Mouse (Mus musculus) limb, embryonic 10.5 days (tissue): ENCODE data around the gene Stx16. TPM values are rescaled to one million over a fixed set of nuclear protein-coding genes. Genes with fewer than 3 reads are reported as not detected.
A peak's percentile ranks its signal among the peaks of the same experiment; 100 is the strongest.

ENCODE experiments used
- DNase-seq: peaks from one replicate; pipeline ENCODE4 v3.0.0-alpha.2; 2017; ENCODE audit warnings: low spot score
- H3K27ac ChIP-seq: fragments of 300-500 bp; sonication (generic); 2 replicates; pipeline ENCODE4 v1.5.1; 2016; ENCODE audit warnings: mild to moderate bottlenecking
- H3K27me3 ChIP-seq: fragments of 300-500 bp; sonication (generic); 2 replicates; pipeline ENCODE4 v1.6.1; 2016; ENCODE audit warnings: low read depth, mild to moderate bottlenecking; ENCODE audit not compliant: poor library complexity, severe bottlenecking
- H3K36me3 ChIP-seq: fragments of 300-500 bp; sonication (generic); 2 replicates; pipeline ENCODE4 v1.6.1; 2016; ENCODE audit warnings: mild to moderate bottlenecking, moderate library complexity
- H3K4me1 ChIP-seq: fragments of 300-500 bp; sonication (generic); 2 replicates; pipeline ENCODE4 v1.6.1; 2016
- H3K4me3 ChIP-seq: fragments of 300-500 bp; sonication (generic); 2 replicates; pipeline ENCODE4 v1.5.1; 2016; ENCODE audit warnings: mild to moderate bottlenecking, moderate library complexity
- H3K9me3 ChIP-seq: fragments of 300-500 bp; sonication (generic); replicated peaks from 2 replicates; pipeline ENCODE4 v1.6.1; 2016; ENCODE audit warnings: mild to moderate bottlenecking
- WGBS: fragments of 180-500 bp; shearing (Covaris S2); methylation state at CpG from one replicate; pipeline ENCODE4 v1.1.7; 2016; 5-methylcytosine and 5-hydroxymethylcytosine counted together
- polyA plus RNA-seq: library from polyadenylated mRNA; unstranded; fragments of >200 nt; fragmentation: Nextera tagmentation; extraction: Ambion mirVana; gene quantifications from 2 replicates; pipeline ENCODE4 v1.2.1, GENCODE M21; 2016

Stx16 gene
- polyA plus RNA-seq, 1 experiment from 2014 or later, result 12.4 TPM

GRCm38 (mm10) chr2:174120631-174121030 lies 44.5 kb downstream of the Stx16 start:
- no peaks in the 10 kb centered on the region for H3K27me3 ChIP-seq
- WGBS, result 94% methylated on average over 19 of the region's 19 CpGs
- H3K27ac ChIP-seq, result no peak overlapping the region
- peaks cover 4% of the 10 kb centered on the region; the same call in 1 of the 2 replicates for H3K4me1 ChIP-seq
- no peak overlapping the region for H3K4me3 ChIP-seq
- DNase-seq, result no peak
- peaks cover 3% of the 10 kb centered on the region; the same call in 1 of the 2 replicates for H3K9me3 ChIP-seq
- peaks cover 88% of the 10 kb centered on the region for H3K36me3 ChIP-seq

GRCm38 (mm10) chr2:174121411-174121947 lies 45.4 kb downstream of the Stx16 start:
- 81% methylated on average over 12 of the region's 12 CpGs for WGBS

GRCm38 (mm10) chr2:174122331-174122730 lies 46.2 kb downstream of the Stx16 start:
- H3K36me3 ChIP-seq, result peaks cover 73% of the 10 kb centered on the region
- WGBS, result 92% methylated on average over 2 of the region's 2 CpGs
- no peak for DNase-seq
- H3K27me3 ChIP-seq, result no peaks in the 10 kb centered on the region
- no peak overlapping the region for H3K27ac ChIP-seq
- H3K9me3 ChIP-seq, result peaks cover 3% of the 10 kb centered on the region; the same call in 1 of the 2 replicates
- H3K4me3 ChIP-seq, result no peak overlapping the region
- peaks cover 15% of the 10 kb centered on the region for H3K4me1 ChIP-seq

More at GRCm38 (mm10) chr2:174121411-174121947, 45.4 kb downstream of the Stx16 start:
- Histone ChIP-seq H3K4me3 (no peak overlapping the region), H3K9me3 (peaks cover 3% of the 10 kb centered on the region; the same call in 1 of the 2 replicates), H3K27me3 (no peaks in the 10 kb centered on the region), H3K36me3 (peaks cover 81% of the 10 kb centered on the region), H3K4me1 (peaks cover 6% of the 10 kb centered on the region), H3K27ac (no peak overlapping the region)
- peak; percentile 24 for DNase-seq

- Histone ChIP-seq H3K4me3 (no peak overlapping the region), H3K9me3 (peaks cover 3% of the 10 kb centered on the region; the same call in 1 of the 2 replicates), H3K27ac (no peak overlapping the region), H3K4me1 (peaks cover 18% of the 10 kb centered on the region), H3K27me3 (no peaks in the 10 kb centered on the region; the same call in 1 of the 2 replicates), H3K36me3 (peaks cover 67% of the 10 kb centered on the region)
- peak; percentile 27 for DNase-seq
- WGBS, result 84% methylated on average over 3 of the region's 3 CpGs
These were observed 47.6 kb downstream of the Stx16 start for GRCm38 (mm10) chr2:174123731-174124130.

- 11% methylated on average over 21 of the region's 21 CpGs for WGBS
- H3K36me3 ChIP-seq, result peaks cover 38% of the 10 kb centered on the region
- peaks cover 3% of the 10 kb centered on the region; the same call in 1 of the 2 replicates for H3K9me3 ChIP-seq
- peaks cover 18% of the 10 kb centered on the region for H3K4me1 ChIP-seq
- no peaks in the 10 kb centered on the region; the same call in 1 of the 2 replicates for H3K27me3 ChIP-seq
- peak; percentile 56 for DNase-seq
- H3K4me3 ChIP-seq, result peak overlapping the region; percentile 34
- H3K27ac ChIP-seq, result peak overlapping the region; percentile 77
These were observed 50.6 kb downstream of the Stx16 start for GRCm38 (mm10) chr2:174126522-174127375.

- H3K27me3 ChIP-seq, result no peaks in the 10 kb centered on the region; the same call in 1 of the 2 replicates
- peaks cover 18% of the 10 kb centered on the region for H3K4me1 ChIP-seq
- no peak for DNase-seq
- WGBS, result 31% methylated on average over 6 of the region's 6 CpGs
- peak overlapping the region; percentile 34 for H3K4me3 ChIP-seq
- H3K9me3 ChIP-seq, result peaks cover 3% of the 10 kb centered on the region; the same call in 1 of the 2 replicates
- peaks cover 32% of the 10 kb centered on the region for H3K36me3 ChIP-seq
- peak overlapping the region; percentile 77 for H3K27ac ChIP-seq
These were observed 51.2 kb downstream of the Stx16 start for GRCm38 (mm10) chr2:174127376-174127713.

GRCm38 (mm10) chr2:174128926-174129325 lies 52.8 kb downstream of the Stx16 start:
- Histone ChIP-seq H3K4me3 (no peak overlapping the region), H3K36me3 (peaks cover 16% of the 10 kb centered on the region), H3K9me3 (peaks cover 3% of the 10 kb centered on the region; the same call in 1 of the 2 replicates), H3K27me3 (no peaks in the 10 kb centered on the region; the same call in 1 of the 2 replicates), H3K27ac (no peak overlapping the region), H3K4me1 (peaks cover 15% of the 10 kb centered on the region)
- no peak for DNase-seq
- 89% methylated on average over 6 of the region's 6 CpGs for WGBS

GRCm38 (mm10) chr2:174130468-174131097 lies 54.5 kb downstream of the Stx16 start:
- no peaks in the 10 kb centered on the region for H3K9me3 ChIP-seq
- WGBS, result 85% methylated on average over 8 of the region's 8 CpGs
- no peaks in the 10 kb centered on the region; the same call in 1 of the 2 replicates for H3K27me3 ChIP-seq
- no peak for DNase-seq
- H3K4me1 ChIP-seq, result peaks cover 15% of the 10 kb centered on the region
- H3K36me3 ChIP-seq, result no peaks in the 10 kb centered on the region
- no peak overlapping the region for H3K4me3 ChIP-seq
- H3K27ac ChIP-seq, result no peak overlapping the region

- Histone ChIP-seq H3K27me3 (no peaks in the 10 kb centered on the region; the same call in 1 of the 2 replicates), H3K36me3 (no peaks in the 10 kb centered on the region), H3K4me3 (no peak overlapping the region), H3K4me1 (peaks cover 2% of the 10 kb centered on the region), H3K27ac (no peak overlapping the region), H3K9me3 (no peaks in the 10 kb centered on the region)
- 86% methylated on average over 8 of the region's 8 CpGs for WGBS
- no peak for DNase-seq
These were observed 56.4 kb downstream of the Stx16 start for GRCm38 (mm10) chr2:174132413-174132969.

Other genes with a start within 250 kb of the Stx16 start
- 29.7 and 36.2 TPM in 2 replicates for gene Npepl1, start 34.0 kb downstream of the Stx16 start, polyA plus RNA-seq
- 1,045 and 1,269 TPM in 2 replicates for gene Gnas, start 208.0 kb downstream of the Stx16 start, polyA plus RNA-seq